Mouse (Mus musculus) spleen, adult 2 months (tissue): ENCODE results near the gene Dhrs4.

Experiments used
- CTCF ChIP-seq: fragments of 200-500 bp; IDR thresholded peaks from 2 replicates; pipeline ENCODE4 v1.5.1; 2011; ENCODE audit warnings: mild to moderate bottlenecking, inconsistent platforms; ENCODE audit not compliant: insufficient read depth, insufficient read length, insufficient replicate concordance; ENCODE audit errors: extremely low read depth
- POLR2A ChIP-seq: fragments of 200-500 bp; IDR thresholded peaks from 2 replicates; pipeline ENCODE4 v1.6.1; 2011; ENCODE audit warnings: low read depth, low read length, inconsistent platforms

- no peak for TF ChIP-seq POLR2A
- TF ChIP-seq CTCF: no peak
Measured at GRCm38 (mm10) chr14:55469821-55470220, 8.7 kb upstream of the Dhrs4 start.
